Mouse (Mus musculus) myocyte (in vitro differentiated cells): Measurements from ENCODE around the gene Cfap20.

ENCODE experiments used
- CEBPB ChIP-seq: IDR thresholded peaks from 2 replicates; pipeline ENCODE4 v1.6.1; 2011; ENCODE audit warnings: mild to moderate bottlenecking, moderate library complexity; ENCODE audit not compliant: poor library complexity, insufficient read depth, severe bottlenecking
- MAX ChIP-seq: IDR thresholded peaks from one replicate; pipeline ENCODE4 v1.6.1; 2011; ENCODE audit warnings: low read depth, mild to moderate bottlenecking, control low read depth
- MYOD1 ChIP-seq, 3 experiments: IDR thresholded peaks; one replicate each; pipeline ENCODE4 v1.6.1; 2011; ENCODE audit warnings: control low read depth in 2 of 3, low read depth in 2 of 3, mild to moderate bottlenecking in 2 of 3, moderate library complexity in 1 of 3; ENCODE audit not compliant: insufficient read length in 2 of 3, control insufficient read depth in 1 of 3
- MYOG ChIP-seq, 3 experiments: IDR thresholded peaks; one replicate each; pipeline ENCODE4 v1.6.1; 2011; ENCODE audit warnings: control low read depth in 2 of 3, low read depth in 2 of 3, mild to moderate bottlenecking in 2 of 3; ENCODE audit not compliant: insufficient read length in 2 of 3, control insufficient read depth in 1 of 3, insufficient read depth in 1 of 3
- POLR2A ChIP-seq: IDR thresholded peaks from one replicate; pipeline ENCODE4 v1.6.1; 2011; ENCODE audit warnings: low read depth, mild to moderate bottlenecking, control low read depth, moderate library complexity; ENCODE audit not compliant: insufficient read length
- POLR2AphosphoS2 ChIP-seq: IDR thresholded peaks from one replicate; pipeline ENCODE4 v1.6.1; 2011; ENCODE audit warnings: low read depth, control low read depth; ENCODE audit not compliant: insufficient read length
- REST ChIP-seq: IDR thresholded peaks from one replicate; pipeline ENCODE4 v1.6.1; 2011; ENCODE audit warnings: mild to moderate bottlenecking, control low read depth, moderate library complexity; ENCODE audit not compliant: insufficient read depth, insufficient read length
- TCF12 ChIP-seq: IDR thresholded peaks from one replicate; pipeline ENCODE4 v1.6.1; 2011; ENCODE audit warnings: mild to moderate bottlenecking, control low read depth; ENCODE audit not compliant: poor library complexity, insufficient read depth, severe bottlenecking
- TCF3 ChIP-seq: IDR thresholded peaks from one replicate; pipeline ENCODE4 v1.6.1; 2011; ENCODE audit warnings: low read depth, control low read depth; ENCODE audit not compliant: insufficient read length
- USF1 ChIP-seq: IDR thresholded peaks from one replicate; pipeline ENCODE4 v1.6.1; 2011; ENCODE audit warnings: low read depth, mild to moderate bottlenecking, control low read depth, moderate library complexity

DNA sequence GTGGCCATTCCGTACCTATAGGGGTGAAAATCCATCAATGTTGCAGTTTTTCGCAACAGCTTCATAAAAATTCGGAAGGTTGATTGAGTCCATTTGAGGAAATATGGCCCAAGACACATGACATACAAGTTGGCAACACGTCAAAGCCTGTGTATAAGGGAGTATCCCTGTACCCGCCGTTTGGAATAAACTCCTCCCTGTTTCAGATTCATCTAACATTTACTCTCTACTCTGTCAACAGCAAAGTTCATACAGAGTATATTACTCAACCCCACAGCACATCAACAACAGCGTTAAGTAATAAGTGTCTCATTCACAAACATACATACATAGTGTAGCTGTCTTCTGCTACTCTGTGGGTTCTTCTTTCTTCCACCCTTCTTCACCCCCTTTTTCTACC, 10.0 kb downstream of the Cfap20 start:
- TF ChIP-seq POLR2A (no peak), MAX (no peak), MYOD1 (IDR thresholded peaks at IDR 0.05; ENCODE audit: control insufficient read depth in 1 of 3, insufficient read length in 2 of 3, low read depth in 2 of 3) (no peak), USF1 (no peak), REST (no peak), TCF12 (no peak), CEBPB (no peak), TCF3 (no peak), MYOG (IDR thresholded peaks at IDR 0.05; ENCODE audit: control insufficient read depth in 1 of 3, insufficient read depth in 1 of 3, insufficient read length in 2 of 3, low read depth in 2 of 3) (no peak), POLR2AphosphoS2 (no peak)
